Mouse (Mus musculus): Measurements from ENCODE around the gene Uckl1.

DNA sequence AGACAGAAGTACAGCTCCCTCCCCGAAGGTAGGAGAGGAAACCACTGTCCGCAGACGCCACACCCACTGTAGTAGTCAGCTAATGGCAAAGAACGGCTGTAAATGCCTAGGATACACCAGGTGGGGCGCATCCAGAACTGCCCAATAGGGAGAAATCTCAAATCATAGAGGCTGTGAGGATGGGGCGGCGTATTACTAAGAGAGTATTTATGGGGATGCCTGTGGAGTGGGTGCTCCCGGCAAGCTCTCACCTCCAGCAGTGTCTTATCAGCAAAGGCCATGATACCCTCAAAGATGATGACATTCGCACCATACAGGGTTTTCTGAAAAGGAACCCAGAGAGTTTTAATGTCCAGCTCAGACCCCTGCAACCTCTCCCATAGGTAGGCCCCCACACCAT, 10.7 kb downstream of the Uckl1 start:
- TF ChIP-seq CTCF (IDR thresholded peaks at IDR 0.05; ENCODE audit: borderline replicate concordance, insufficient read depth, low read length) (no peak), POLR2A (IDR thresholded peaks at IDR 0.05; ENCODE audit: low read depth, low read length) (no peak)

All from embryonic fibroblast, embryonic 13.5 days (primary cell).